Mouse (Mus musculus) heart, embryonic 15.5 days (tissue): ENCODE data around the gene Gm10837. TPM values are rescaled to one million over a fixed set of nuclear protein-coding genes. Genes with fewer than 3 reads are reported as not detected.
A peak's percentile ranks its signal among the peaks of the same experiment; 100 is the strongest.

Experiments
- ATAC-seq: fragments of 200-750 bp; cut with Nextera tagmentation; replicated peaks from 2 replicates; pipeline ENCODE4 v1.8.0; 2017; ENCODE audit warnings: low read depth, moderate TSS enrichment; ENCODE audit not compliant: insufficient number of reproducible peaks, insufficient read depth, low FRiP score
- H3K27ac ChIP-seq: fragments of 300-500 bp; sonication (generic); 2 replicates; pipeline ENCODE4 v1.5.1; 2015; ENCODE audit warnings: mild to moderate bottlenecking, inconsistent platforms
- H3K27me3 ChIP-seq: fragments of 300-500 bp; sonication (generic); 2 replicates; pipeline ENCODE4 v1.6.1; 2015; ENCODE audit warnings: inconsistent platforms
- H3K36me3 ChIP-seq: fragments of 300-500 bp; sonication (generic); 2 replicates; pipeline ENCODE4 v1.6.1; 2015; ENCODE audit warnings: mild to moderate bottlenecking, inconsistent platforms
- H3K4me1 ChIP-seq: fragments of 300-500 bp; sonication (generic); replicated peaks from 2 replicates; pipeline ENCODE4 v1.6.1; 2015; ENCODE audit warnings: inconsistent platforms
- H3K4me2 ChIP-seq: fragments of 300-500 bp; sonication (generic); 2 replicates; pipeline ENCODE4 v1.6.1; 2015; ENCODE audit warnings: inconsistent platforms, mild to moderate bottlenecking, moderate library complexity
- H3K4me3 ChIP-seq: fragments of 300-500 bp; sonication (generic); 2 replicates; pipeline ENCODE4 v1.5.1; 2015; ENCODE audit warnings: mild to moderate bottlenecking, inconsistent platforms
- H3K9ac ChIP-seq: fragments of 300-500 bp; sonication (generic); 2 replicates; pipeline ENCODE4 v1.6.1; 2015; ENCODE audit warnings: mild to moderate bottlenecking, inconsistent platforms
- H3K9me3 ChIP-seq: fragments of 300-500 bp; sonication (generic); replicated peaks from 2 replicates; pipeline ENCODE4 v1.6.1; 2016; ENCODE audit warnings: inconsistent platforms
- WGBS: fragments of 180-500 bp; shearing (Covaris S2); methylation state at CpG from one replicate; pipeline ENCODE4 v1.1.7; 2015; ENCODE audit warnings: mixed read lengths; 5-methylcytosine and 5-hydroxymethylcytosine counted together
- polyA plus RNA-seq: library from polyadenylated mRNA; unstranded; fragments of >200 nt; fragmentation: Nextera tagmentation; extraction: Ambion mirVana; gene quantifications from 2 replicates; pipeline ENCODE4 v1.2.1, GENCODE M21; 2015

Gm10837 gene
- polyA plus RNA-seq, 1 experiment from 2014 or later = not detected

DNA sequence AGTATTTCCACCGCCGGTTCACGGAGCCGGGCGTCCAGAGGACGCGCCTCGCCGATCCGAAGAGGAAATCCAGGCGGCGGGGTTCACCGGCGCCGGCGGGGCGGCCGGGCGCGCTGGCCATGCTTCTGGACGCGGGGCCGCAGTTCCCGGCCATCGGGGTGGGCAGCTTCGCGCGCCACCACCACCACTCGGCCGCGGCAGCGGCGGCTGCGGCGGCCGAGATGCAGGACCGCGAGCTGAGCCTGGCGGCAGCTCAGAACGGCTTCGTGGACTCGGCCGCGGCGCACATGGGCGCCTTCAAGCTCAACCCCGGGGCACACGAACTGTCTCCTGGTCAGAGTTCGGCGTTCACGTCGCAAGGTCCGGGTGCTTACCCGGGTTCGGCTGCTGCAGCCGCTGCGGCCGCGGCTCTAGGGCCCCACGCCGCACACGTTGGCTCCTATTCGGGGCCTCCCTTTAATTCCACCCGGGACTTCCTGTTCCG lies 14.8 kb upstream of the Gm10837 start:
- H3K9ac ChIP-seq = peak overlapping the region; percentile 36
- H3K27me3 ChIP-seq = peaks cover 97% of the 10 kb centered on the region
- WGBS = under 1% methylated on average over 65 of the region's 65 CpGs
- H3K4me2 ChIP-seq = peak overlapping the region; percentile 82
- ATAC-seq = no peak
- peaks cover 32% of the 10 kb centered on the region for H3K4me1 ChIP-seq
- H3K36me3 ChIP-seq = no peaks in the 10 kb centered on the region
- no peaks in the 10 kb centered on the region for H3K9me3 ChIP-seq
- peak overlapping the region; percentile 53 for H3K4me3 ChIP-seq
- H3K27ac ChIP-seq = no peak overlapping the region

DNA sequence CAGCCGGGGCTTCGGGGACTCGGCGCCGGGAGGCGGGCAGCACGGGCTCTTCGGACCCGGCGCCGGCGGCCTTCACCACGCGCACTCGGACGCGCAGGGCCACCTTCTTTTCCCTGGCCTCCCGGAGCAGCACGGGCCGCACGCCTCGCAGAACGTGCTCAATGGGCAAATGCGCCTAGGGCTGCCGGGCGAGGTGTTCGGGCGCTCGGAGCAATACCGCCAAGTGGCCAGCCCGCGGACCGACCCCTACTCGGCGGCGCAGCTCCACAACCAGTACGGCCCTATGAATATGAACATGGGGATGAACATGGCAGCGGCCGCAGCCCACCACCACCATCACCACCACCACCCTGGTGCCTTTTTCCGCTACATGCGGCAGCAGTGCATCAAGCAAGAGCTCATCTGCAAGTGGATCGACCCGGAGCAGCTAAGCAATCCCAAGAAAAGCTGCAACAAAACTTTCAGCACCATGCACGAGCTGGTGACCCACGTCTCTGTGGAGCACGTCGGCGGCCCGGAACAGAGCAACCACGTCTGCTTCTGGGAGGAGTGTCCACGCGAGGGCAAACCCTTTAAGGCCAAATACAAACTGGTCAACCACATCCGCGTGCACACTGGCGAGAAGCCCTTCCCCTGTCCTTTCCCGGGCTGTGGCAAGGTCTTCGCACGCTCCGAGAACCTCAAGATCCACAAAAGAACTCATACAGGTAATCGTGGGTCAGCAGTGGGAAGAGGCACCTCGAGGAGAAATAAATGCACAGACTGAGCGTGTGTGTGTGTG lies 14.2 kb upstream of the Gm10837 start:
- Histone ChIP-seq H3K4me1 (peaks cover 32% of the 10 kb centered on the region), H3K9ac (no peak overlapping the region), H3K27ac (no peak overlapping the region), H3K4me2 (peak overlapping the region; percentile 82), H3K4me3 (peak overlapping the region; percentile 53), H3K36me3 (no peaks in the 10 kb centered on the region), H3K27me3 (peaks cover 97% of the 10 kb centered on the region), H3K9me3 (no peaks in the 10 kb centered on the region)
- under 1% methylated on average over 62 of the region's 62 CpGs for WGBS
- ATAC-seq = no peak

DNA sequence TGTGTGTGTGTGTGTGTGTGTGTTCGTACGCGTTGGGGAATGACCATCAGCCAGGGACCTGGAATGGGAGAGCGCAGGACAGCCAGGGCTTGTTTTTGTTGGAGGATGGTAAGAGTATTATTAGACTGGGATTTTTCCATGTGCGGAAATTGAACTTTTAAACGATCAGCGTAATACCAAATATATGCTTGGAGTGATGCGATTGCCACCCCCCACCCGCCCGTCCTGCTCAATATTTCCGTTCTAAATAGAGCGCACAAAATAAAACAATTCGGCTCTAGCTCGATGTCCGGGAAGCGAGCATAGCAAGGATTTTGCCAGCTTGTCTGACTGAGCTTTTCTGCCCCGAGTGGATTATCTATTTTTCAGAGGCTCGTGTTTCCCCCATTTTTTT lies 13.6 kb upstream of the Gm10837 start:
- no peak for ATAC-seq
- H3K27ac ChIP-seq = no peak overlapping the region
- no peaks in the 10 kb centered on the region for H3K36me3 ChIP-seq
- no peak overlapping the region for H3K4me2 ChIP-seq
- no peak overlapping the region for H3K9ac ChIP-seq
- no peaks in the 10 kb centered on the region for H3K9me3 ChIP-seq
- peaks cover 32% of the 10 kb centered on the region for H3K4me1 ChIP-seq
- peaks cover 97% of the 10 kb centered on the region for H3K27me3 ChIP-seq
- 2% methylated on average over 18 of the region's 18 CpGs for WGBS
- H3K4me3 ChIP-seq = no peak overlapping the region

DNA sequence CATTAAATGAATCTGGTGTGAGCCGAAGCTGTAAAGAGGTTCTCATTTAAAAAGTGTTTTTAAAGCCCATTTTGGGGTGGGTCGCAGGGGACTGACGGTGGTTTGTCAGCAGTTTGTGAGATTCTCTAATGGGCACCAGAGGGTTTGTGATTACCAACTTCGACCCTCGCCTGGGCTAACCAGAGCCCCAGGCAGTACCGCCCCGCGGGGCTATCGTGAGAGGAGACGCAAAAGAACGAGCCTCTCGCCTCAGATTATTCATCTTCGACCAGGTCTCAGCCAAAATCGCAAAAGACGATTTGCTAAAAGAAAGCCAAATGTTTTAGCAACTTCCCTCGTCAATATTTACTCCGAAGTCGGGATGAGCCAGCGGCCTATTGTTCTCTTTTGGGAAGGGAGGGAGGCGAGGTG lies 13.1 kb upstream of the Gm10837 start:
- no peak overlapping the region for H3K4me3 ChIP-seq
- no peak overlapping the region for H3K4me2 ChIP-seq
- no peaks in the 10 kb centered on the region for H3K36me3 ChIP-seq
- ATAC-seq = no peak
- H3K27ac ChIP-seq = no peak overlapping the region
- peaks cover 97% of the 10 kb centered on the region for H3K27me3 ChIP-seq
- H3K9ac ChIP-seq = no peak overlapping the region
- WGBS = 2% methylated on average over 20 of the region's 20 CpGs
- peaks cover 30% of the 10 kb centered on the region for H3K4me1 ChIP-seq
- no peaks in the 10 kb centered on the region for H3K9me3 ChIP-seq

DNA sequence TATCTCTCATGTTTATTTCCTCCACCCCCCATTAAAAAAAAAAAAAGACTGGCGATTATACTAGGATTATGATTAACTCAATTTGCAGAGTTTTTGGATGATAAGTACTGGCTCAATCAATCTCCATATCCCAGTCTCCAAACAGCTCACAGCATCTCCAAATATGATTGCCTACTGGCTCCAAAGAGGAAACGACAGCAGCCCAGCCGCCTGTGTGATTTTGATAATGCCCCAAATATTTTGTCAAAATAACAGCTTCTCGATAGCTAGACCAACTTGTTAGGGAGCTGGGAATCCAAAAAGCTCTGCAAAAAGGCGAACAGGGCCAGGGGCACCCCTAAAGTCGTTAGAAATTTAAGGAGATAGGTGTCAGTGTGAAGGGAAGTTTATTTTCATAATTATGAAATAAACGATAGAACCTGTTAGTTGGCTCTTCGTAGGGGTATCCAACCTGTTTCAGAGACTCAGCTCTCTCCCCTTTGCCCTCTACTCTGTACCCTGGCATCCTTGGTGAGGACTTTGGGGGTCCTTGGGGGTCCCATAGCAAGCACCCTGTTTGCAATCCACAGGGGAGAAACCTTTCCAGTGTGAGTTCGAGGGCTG lies 12.3 kb upstream of the Gm10837 start:
- Histone ChIP-seq H3K36me3 (no peaks in the 10 kb centered on the region), H3K9me3 (no peaks in the 10 kb centered on the region), H3K4me1 (peaks cover 30% of the 10 kb centered on the region), H3K9ac (no peak overlapping the region), H3K4me3 (no peak overlapping the region), H3K27me3 (peaks cover 97% of the 10 kb centered on the region), H3K27ac (no peak overlapping the region), H3K4me2 (no peak overlapping the region)
- 3% methylated on average over 9 of the region's 9 CpGs for WGBS
- ATAC-seq = no peak

DNA sequence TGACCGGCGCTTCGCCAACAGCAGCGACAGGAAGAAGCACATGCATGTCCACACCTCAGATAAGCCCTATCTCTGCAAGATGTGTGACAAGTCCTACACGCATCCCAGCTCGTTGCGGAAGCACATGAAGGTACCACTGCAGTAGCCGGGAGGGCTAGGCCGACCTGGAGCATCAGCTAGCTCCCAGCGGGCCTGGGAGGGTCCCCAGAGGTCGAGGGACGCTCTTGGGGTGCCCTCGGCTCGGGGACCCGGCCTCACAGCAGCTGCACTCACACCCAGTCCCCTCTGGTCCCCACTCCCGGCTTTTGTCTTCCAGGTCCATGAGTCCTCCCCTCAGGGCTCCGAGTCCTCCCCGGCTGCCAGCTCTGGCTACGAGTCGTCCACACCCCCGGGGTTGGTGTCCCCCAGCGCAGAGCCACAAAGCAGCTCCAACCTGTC lies 11.8 kb upstream of the Gm10837 start:
- ATAC-seq = no peak
- H3K9me3 ChIP-seq = no peaks in the 10 kb centered on the region
- WGBS = under 1% methylated on average over 22 of the region's 22 CpGs
- H3K4me1 ChIP-seq = peaks cover 30% of the 10 kb centered on the region
- no peak overlapping the region for H3K4me2 ChIP-seq
- H3K27ac ChIP-seq = no peak overlapping the region
- H3K36me3 ChIP-seq = no peaks in the 10 kb centered on the region
- no peak overlapping the region for H3K9ac ChIP-seq
- H3K4me3 ChIP-seq = no peak overlapping the region
- H3K27me3 ChIP-seq = peaks cover 97% of the 10 kb centered on the region

DNA sequence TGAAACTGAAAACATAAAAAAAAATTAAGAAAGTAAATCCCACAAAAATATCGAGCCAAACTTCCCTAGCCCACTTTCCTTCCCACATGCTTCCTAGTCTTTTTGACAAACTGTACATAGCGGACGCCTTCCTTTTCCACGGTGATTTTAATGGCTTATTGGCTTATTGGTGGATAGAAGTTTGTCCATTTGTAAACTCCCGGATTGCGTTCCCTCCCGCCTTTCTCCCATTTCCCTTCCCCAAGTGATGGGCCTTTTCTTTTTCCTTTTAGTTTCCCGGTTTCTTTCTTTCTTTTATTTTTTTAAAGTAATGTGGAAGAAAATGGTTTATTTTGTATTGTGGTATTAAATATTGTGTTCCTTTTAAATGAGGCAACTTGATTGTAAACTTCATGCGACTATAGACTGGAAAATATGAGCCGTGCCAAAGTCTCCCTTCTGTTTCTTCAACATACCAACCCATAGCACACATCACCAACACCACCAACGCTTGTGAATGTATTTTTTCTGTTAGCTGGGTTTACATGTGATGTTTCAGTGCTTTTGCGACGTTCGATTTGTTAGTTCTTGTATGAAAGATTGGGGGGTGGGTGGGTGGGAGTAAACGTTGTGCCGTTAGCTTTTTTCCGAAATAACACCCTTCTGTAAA lies 10.8 kb upstream of the Gm10837 start:
- H3K4me2 ChIP-seq = no peak overlapping the region
- WGBS = 21% methylated on average over 17 of the region's 17 CpGs
- peaks cover 97% of the 10 kb centered on the region for H3K27me3 ChIP-seq
- H3K27ac ChIP-seq = no peak overlapping the region
- H3K4me3 ChIP-seq = no peak overlapping the region
- H3K36me3 ChIP-seq = no peaks in the 10 kb centered on the region
- ATAC-seq = no peak
- H3K9ac ChIP-seq = no peak overlapping the region
- H3K9me3 ChIP-seq = no peaks in the 10 kb centered on the region
- peaks cover 22% of the 10 kb centered on the region for H3K4me1 ChIP-seq

DNA sequence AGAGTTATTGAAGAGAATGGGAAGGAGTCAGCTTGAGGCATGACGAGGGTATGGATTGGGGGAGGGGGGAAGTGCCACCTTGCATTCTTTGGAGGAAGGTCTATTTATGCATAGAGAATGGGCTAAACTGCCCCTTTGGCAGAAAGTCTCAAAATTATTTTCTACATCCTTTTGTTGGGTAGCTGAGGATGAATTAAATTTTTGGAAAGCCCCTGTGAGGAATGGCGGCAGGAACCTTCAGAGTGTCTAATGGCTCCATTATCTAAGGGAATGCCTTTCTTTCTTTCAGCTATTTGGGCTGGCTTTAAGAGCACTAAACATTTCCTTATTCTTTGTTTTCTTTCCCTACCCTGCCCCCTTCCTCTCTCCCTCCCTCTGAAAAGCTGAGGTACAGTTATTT lies 10.0 kb upstream of the Gm10837 start:
- no peak for ATAC-seq
- H3K4me3 ChIP-seq = no peak overlapping the region
- WGBS = 8% methylated on average over 2 of the region's 2 CpGs
- no peaks in the 10 kb centered on the region for H3K9me3 ChIP-seq
- no peak overlapping the region for H3K27ac ChIP-seq
- H3K4me1 ChIP-seq = peaks cover 14% of the 10 kb centered on the region
- no peaks in the 10 kb centered on the region for H3K36me3 ChIP-seq
- peaks cover 97% of the 10 kb centered on the region for H3K27me3 ChIP-seq
- no peak overlapping the region for H3K9ac ChIP-seq
- H3K4me2 ChIP-seq = no peak overlapping the region

DNA sequence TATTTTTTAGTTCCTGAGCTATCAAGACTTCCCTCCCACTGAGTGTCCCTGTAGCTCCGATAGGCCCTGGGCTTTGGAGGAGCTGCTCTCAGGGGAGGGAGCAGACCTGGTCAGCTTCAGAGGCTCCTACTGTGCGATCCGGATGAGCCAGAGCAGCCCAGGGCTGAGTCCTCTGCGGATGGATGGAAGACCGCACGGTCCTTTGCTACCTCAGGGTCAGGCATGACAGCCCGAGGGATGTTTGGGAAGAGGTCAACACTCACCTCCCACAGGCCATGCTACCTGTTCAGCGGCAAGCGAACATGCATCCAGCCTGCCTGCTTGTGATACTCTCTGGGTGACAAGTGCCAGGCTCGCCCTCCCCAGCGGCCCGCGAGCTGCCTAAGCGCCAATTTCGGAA lies 9.2 kb upstream of the Gm10837 start:
- H3K36me3 ChIP-seq = no peaks in the 10 kb centered on the region
- peaks cover 97% of the 10 kb centered on the region for H3K27me3 ChIP-seq
- no peak for ATAC-seq
- no peak overlapping the region for H3K9ac ChIP-seq
- H3K4me1 ChIP-seq = peaks cover 6% of the 10 kb centered on the region
- no peak overlapping the region for H3K4me2 ChIP-seq
- 6% methylated on average over 15 of the region's 15 CpGs for WGBS
- H3K27ac ChIP-seq = no peak overlapping the region
- H3K4me3 ChIP-seq = no peak overlapping the region
- no peaks in the 10 kb centered on the region for H3K9me3 ChIP-seq

DNA sequence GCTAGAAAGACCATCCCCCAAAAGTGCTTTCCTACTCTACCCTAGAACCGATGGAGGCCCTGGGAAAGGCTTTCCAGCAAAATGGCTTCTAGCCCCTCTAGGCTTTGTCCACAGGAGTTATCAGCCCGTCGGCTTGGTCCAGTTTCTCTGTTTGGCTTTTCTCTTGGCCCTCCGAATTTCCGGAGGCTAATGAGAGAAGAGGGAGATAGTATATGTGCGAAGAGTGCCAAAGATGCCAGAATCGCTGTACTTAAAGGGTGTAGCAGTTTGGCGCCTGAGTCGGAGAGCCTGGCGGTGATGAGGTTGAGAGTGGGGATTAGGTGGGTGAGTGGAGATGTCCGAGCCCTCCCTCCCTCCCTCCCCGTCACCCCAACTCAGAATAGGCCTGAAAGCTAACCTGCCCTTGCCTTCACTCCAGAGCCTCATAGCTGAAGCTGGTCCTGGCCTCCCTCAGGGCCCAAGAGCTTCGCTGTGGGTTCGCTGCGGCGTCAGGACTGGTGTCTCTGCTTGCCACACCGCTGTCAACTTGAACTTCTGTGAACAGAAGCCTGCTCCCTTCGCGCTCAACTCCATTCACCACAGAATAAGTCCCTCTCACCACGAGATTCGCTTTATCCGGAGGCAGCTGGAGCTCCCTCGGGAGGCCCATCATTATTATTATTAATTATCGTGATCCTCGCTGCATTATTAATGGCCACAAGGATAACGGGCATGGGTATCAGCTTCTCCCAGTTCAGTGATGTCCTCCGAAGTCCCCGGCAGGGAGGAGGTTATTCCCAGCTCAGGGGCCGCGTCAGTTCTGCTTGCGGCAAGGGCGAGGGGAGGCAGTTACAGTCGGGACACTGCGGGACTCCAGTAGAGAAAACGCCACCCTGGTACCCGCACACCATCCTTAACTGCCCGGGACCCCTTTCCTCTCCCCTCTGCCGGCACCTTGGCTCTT lies 8.0 kb upstream of the Gm10837 start:
- Histone ChIP-seq H3K4me1 (no peaks in the 10 kb centered on the region), H3K36me3 (no peaks in the 10 kb centered on the region), H3K4me3 (no peak overlapping the region), H3K4me2 (no peak overlapping the region), H3K27me3 (peaks cover 97% of the 10 kb centered on the region), H3K9me3 (no peaks in the 10 kb centered on the region), H3K27ac (no peak overlapping the region), H3K9ac (no peak overlapping the region)
- ATAC-seq = no peak
- WGBS = 2% methylated on average over 38 of the region's 38 CpGs

DNA sequence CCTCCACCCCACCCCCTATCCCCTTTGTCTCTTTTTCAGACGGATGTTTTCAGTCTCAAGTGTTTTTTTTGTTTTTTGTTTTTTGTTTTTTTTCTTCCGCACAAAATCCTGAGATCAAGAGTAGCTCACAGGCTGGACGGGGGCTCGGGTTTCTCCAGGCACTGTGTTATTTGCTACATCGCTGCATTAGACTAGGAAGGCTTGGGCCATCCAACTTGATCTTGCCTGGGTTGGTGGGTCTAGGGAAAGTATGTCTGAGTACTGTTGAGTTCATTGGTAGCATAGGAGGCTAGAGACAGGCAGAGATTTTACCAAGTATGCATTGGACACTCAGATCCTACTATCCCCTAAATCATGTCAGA lies 7.4 kb upstream of the Gm10837 start:
- 5% methylated on average over 5 of the region's 5 CpGs for WGBS
- H3K9me3 ChIP-seq = no peaks in the 10 kb centered on the region

More for the DNA sequence above, 7.4 kb upstream of the Gm10837 start:
- Histone ChIP-seq H3K4me3 (no peak overlapping the region), H3K4me1 (no peaks in the 10 kb centered on the region), H3K27ac (no peak overlapping the region), H3K9ac (no peak overlapping the region), H3K27me3 (peaks cover 95% of the 10 kb centered on the region), H3K4me2 (no peak overlapping the region), H3K36me3 (no peaks in the 10 kb centered on the region)
- ATAC-seq = no peak
